Mouse (Mus musculus): ENCODE data around the gene Palm3. TPM values are rescaled to one million over a fixed set of nuclear protein-coding genes. Genes with fewer than 3 reads are reported as not detected.

Palm3 gene
- total and polyA plus RNA-seq, 3 experiments: 0.13 to 0.77 (median 0.16) TPM

DNA sequence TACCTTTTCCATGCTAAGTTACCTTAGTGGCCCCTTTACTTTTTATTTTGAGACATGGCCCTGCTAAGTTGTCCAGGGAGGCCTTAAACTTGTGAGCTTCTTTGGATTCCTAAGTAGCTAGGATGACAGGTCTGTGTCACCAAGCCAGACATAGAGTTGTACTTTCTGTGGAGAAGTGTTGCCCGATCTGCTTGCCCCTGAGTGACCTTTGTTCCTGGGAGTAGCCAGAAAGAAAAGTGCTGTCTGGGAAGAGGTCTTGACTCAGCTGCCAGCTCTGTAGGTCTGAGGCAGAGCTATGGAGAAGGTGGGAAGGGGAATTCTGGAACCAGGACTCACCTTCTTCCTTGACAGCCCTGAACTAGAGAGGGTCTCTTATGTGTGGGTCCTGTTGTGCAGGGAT, 47.9 kb downstream of the Palm3 start:
- peaks cover 18 to 57% of the 10 kb centered on the region in 2 experiments for H3K4me1 ChIP-seq (ENCODE audit: control insufficient read depth in 1 of 2, insufficient read depth in 2 of 2)
- peaks cover 4 to 31% of the 10 kb centered on the region in 2 experiments for H3K36me3 ChIP-seq (replicated peaks in 1 of 2; ENCODE audit: control insufficient read depth in 1 of 2, insufficient read depth in 1 of 2, low read length in 1 of 2)
- H3K9ac ChIP-seq (ENCODE audit: insufficient read depth, low read depth): no peak overlapping the region
- H3K27ac ChIP-seq (ENCODE audit: insufficient read depth, low read depth): no peak overlapping the region
- no peak for TF ChIP-seq ZC3H11A (IDR thresholded peaks at IDR 0.05; ENCODE audit: low read depth, low read length)
- TF ChIP-seq MEF2A (IDR thresholded peaks at IDR 0.05; ENCODE audit: borderline replicate concordance, low read depth, low read length): no peak
- TF ChIP-seq ETS1 (conservative IDR thresholded peaks at IDR 0.05; ENCODE audit: low read depth, low read length): no peak
- no peak for TF ChIP-seq JUND (conservative IDR thresholded peaks at IDR 0.05; ENCODE audit: low read depth, low read length)
- no peak for TF ChIP-seq RCOR1 (conservative IDR thresholded peaks at IDR 0.05; ENCODE audit: low read depth, low read length)
- no peak for TF ChIP-seq POLR2AphosphoS2 (IDR thresholded peaks at IDR 0.05; ENCODE audit: low read depth, low read length)
- TF ChIP-seq CTCF (conservative IDR thresholded peaks at IDR 0.05 in 1 of 2, IDR thresholded peaks at IDR 0.05 in 1 of 2; ENCODE audit: low read depth in 2 of 2, low read length in 2 of 2): no peak
- H3K27me3 ChIP-seq (replicated peaks): no peaks in the 10 kb centered on the region
- H3K4me2 ChIP-seq (ENCODE audit: insufficient read depth, low read depth, poor library complexity, severe bottlenecking): no peak overlapping the region
- in situ Hi-C loops (cut with MboI; ENCODE audit: low pct_ligation_motif_present, low pct_unique_long_range_greater_than_20kb, low sequenced_read_pairs): no loop called here
- dilution Hi-C loops (cut with MboI; ENCODE audit: extremely low pct_ligation_motif_present, extremely low pct_unique_long_range_greater_than_20kb, low sequenced_read_pairs): no loop called here
- no peak overlapping the region for H3K4me3 ChIP-seq (replicated peaks in 1 of 3; ENCODE audit: low read depth in 2 of 3, low read length in 2 of 3, poor library complexity in 1 of 3)
- no peak for DNase-seq (ENCODE audit: extremely low read depth)
- H3K79me2 ChIP-seq (replicated peaks; ENCODE audit: control insufficient read depth, extremely low read depth, insufficient read depth, poor library complexity, severe bottlenecking): peaks cover 14% of the 10 kb centered on the region; the same call in 1 of the 2 replicates
- no peaks in the 10 kb centered on the region for H3K9me3 ChIP-seq (replicated peaks; ENCODE audit: low read length)

GRCm38 (mm10) chr8:84069750-84070149, 48.5 kb downstream of the Palm3 start:
- DNase-seq (ENCODE audit: extremely low read depth): no peak
- Histone ChIP-seq H3K79me2 (replicated peaks; ENCODE audit: control insufficient read depth, extremely low read depth, insufficient read depth, poor library complexity, severe bottlenecking) (peaks cover 14% of the 10 kb centered on the region), H3K27me3 (replicated peaks) (no peaks in the 10 kb centered on the region), H3K36me3 (replicated peaks in 1 of 2; ENCODE audit: control insufficient read depth in 1 of 2, insufficient read depth in 1 of 2, low read length in 1 of 2) (peaks cover 10 to 37% of the 10 kb centered on the region in 2 experiments), H3K27ac (ENCODE audit: insufficient read depth, low read depth) (no peak overlapping the region), H3K4me3 (replicated peaks in 1 of 3; ENCODE audit: low read depth in 2 of 3, low read length in 2 of 3, poor library complexity in 1 of 3) (no peak overlapping the region), H3K4me1 (ENCODE audit: control insufficient read depth in 1 of 2, insufficient read depth in 2 of 2) (peaks cover 16 to 51% of the 10 kb centered on the region in 2 experiments), H3K9ac (ENCODE audit: insufficient read depth, low read depth) (no peak overlapping the region), H3K4me2 (ENCODE audit: insufficient read depth, low read depth, poor library complexity, severe bottlenecking) (no peak overlapping the region), H3K9me3 (replicated peaks; ENCODE audit: low read length) (no peaks in the 10 kb centered on the region)
- dilution Hi-C loops (cut with MboI; ENCODE audit: extremely low pct_ligation_motif_present, extremely low pct_unique_long_range_greater_than_20kb, low sequenced_read_pairs): no loop called here
- TF ChIP-seq JUND (conservative IDR thresholded peaks at IDR 0.05; ENCODE audit: low read depth, low read length): no peak
- TF ChIP-seq MAFK (IDR thresholded peaks at IDR 0.05; ENCODE audit: insufficient replicate concordance, low read length): no peak
- in situ Hi-C loops (cut with MboI; ENCODE audit: low pct_ligation_motif_present, low pct_unique_long_range_greater_than_20kb, low sequenced_read_pairs): no loop called here

GRCm38 (mm10) chr8:84070241-84070640, 49.0 kb downstream of the Palm3 start:
- no peak overlapping the region for H3K4me3 ChIP-seq (replicated peaks in 1 of 3; ENCODE audit: low read depth in 2 of 3, low read length in 2 of 3, poor library complexity in 1 of 3)
- no peak for DNase-seq (ENCODE audit: extremely low read depth)
- H3K27me3 ChIP-seq (replicated peaks): no peaks in the 10 kb centered on the region
- peaks cover 16 to 46% of the 10 kb centered on the region in 2 experiments for H3K4me1 ChIP-seq (ENCODE audit: control insufficient read depth in 1 of 2, insufficient read depth in 2 of 2)
- peaks cover 14% of the 10 kb centered on the region for H3K79me2 ChIP-seq (replicated peaks; ENCODE audit: control insufficient read depth, extremely low read depth, insufficient read depth, poor library complexity, severe bottlenecking)
- H3K27ac ChIP-seq (ENCODE audit: insufficient read depth, low read depth): no peak overlapping the region
- no peak overlapping the region for H3K4me2 ChIP-seq (ENCODE audit: insufficient read depth, low read depth, poor library complexity, severe bottlenecking)
- H3K9ac ChIP-seq (ENCODE audit: insufficient read depth, low read depth): no peak overlapping the region
- no peaks in the 10 kb centered on the region for H3K9me3 ChIP-seq (replicated peaks; ENCODE audit: low read length)
- dilution Hi-C loops (cut with MboI; ENCODE audit: extremely low pct_ligation_motif_present, extremely low pct_unique_long_range_greater_than_20kb, low sequenced_read_pairs): no loop called here
- peaks cover 14 to 42% of the 10 kb centered on the region in 2 experiments for H3K36me3 ChIP-seq (replicated peaks in 1 of 2; ENCODE audit: control insufficient read depth in 1 of 2, insufficient read depth in 1 of 2, low read length in 1 of 2)
- in situ Hi-C loops (cut with MboI; ENCODE audit: low pct_ligation_motif_present, low pct_unique_long_range_greater_than_20kb, low sequenced_read_pairs): no loop called here
- TF ChIP-seq JUN (IDR thresholded peaks at IDR 0.05; ENCODE audit: insufficient read depth, low read depth, low read length) (no peak), GABPA (IDR thresholded peaks at IDR 0.05; ENCODE audit: insufficient replicate concordance, low read depth, low read length) (no peak), MAFK (IDR thresholded peaks at IDR 0.05; ENCODE audit: insufficient replicate concordance, low read length) (no peak), ZNF384 (IDR thresholded peaks at IDR 0.05; ENCODE audit: low read depth, low read length) (no peak), ZC3H11A (IDR thresholded peaks at IDR 0.05; ENCODE audit: low read depth, low read length) (no peak), NELFE (IDR thresholded peaks at IDR 0.05; ENCODE audit: low read depth, low read length) (no peak), TBP (conservative IDR thresholded peaks at IDR 0.05; ENCODE audit: low read depth, low read length) (no peak), MAX (IDR thresholded peaks at IDR 0.05; ENCODE audit: low read length) (no peak), SIN3A (IDR thresholded peaks at IDR 0.05; ENCODE audit: low read length) (no peak), BHLHE40 (IDR thresholded peaks at IDR 0.05; ENCODE audit: low read depth, low read length) (no peak), ZKSCAN1 (IDR thresholded peaks at IDR 0.05; ENCODE audit: borderline replicate concordance, low read depth, low read length) (no peak), POLR2A (IDR thresholded peaks at IDR 0.05; ENCODE audit: low read depth, low read length) (no peak)
